Mouse (Mus musculus) stomach, postnatal 0 days (tissue): ENCODE data around the gene Psmc5. TPM values are rescaled to one million over a fixed set of nuclear protein-coding genes. Genes with fewer than 3 reads are reported as not detected.

Experiments used
- ATAC-seq: fragments of 200-750 bp; cut with Nextera tagmentation; 2 replicates; pipeline ENCODE4 v1.8.0; 2017; ENCODE audit not compliant: low FRiP score, low TSS enrichment
- DNase-seq: peaks from one replicate; pipeline ENCODE4 v3.0.0-alpha.2; 2016; ENCODE audit warnings: low spot score
- H3K27ac ChIP-seq: fragments of 300-500 bp; sonication (generic); replicated peaks from 2 replicates; pipeline ENCODE4 v1.5.1; 2014; ENCODE audit warnings: mild to moderate bottlenecking, control low read depth
- H3K27me3 ChIP-seq: fragments of 300-500 bp; sonication (generic); 2 replicates; pipeline ENCODE4 v1.6.1; 2014; ENCODE audit warnings: low read length; ENCODE audit not compliant: control insufficient read depth, insufficient read depth
- H3K36me3 ChIP-seq: fragments of 300-500 bp; sonication (generic); 2 replicates; pipeline ENCODE4 v1.6.1; 2014; ENCODE audit warnings: low read length, mixed read lengths; ENCODE audit not compliant: control insufficient read depth, insufficient read depth
- H3K4me1 ChIP-seq: fragments of 300-500 bp; sonication (generic); replicated peaks from 2 replicates; pipeline ENCODE4 v1.6.1; 2014; ENCODE audit warnings: antibody characterized with exemption; ENCODE audit not compliant: control insufficient read depth, insufficient read depth
- H3K4me2 ChIP-seq: fragments of 300-500 bp; sonication (generic); replicated peaks from 2 replicates; pipeline ENCODE4 v1.6.1; 2014; ENCODE audit warnings: low read depth, mild to moderate bottlenecking, control low read depth, moderate library complexity
- H3K4me3 ChIP-seq: fragments of 300-500 bp; sonication (generic); 2 replicates; pipeline ENCODE4 v1.5.1; 2014; ENCODE audit warnings: low read depth, low read length, control low read depth
- H3K9ac ChIP-seq: fragments of 300-500 bp; sonication (generic); 2 replicates; pipeline ENCODE4 v1.6.1; 2014; ENCODE audit warnings: mild to moderate bottlenecking, low read length, control low read depth, mixed read lengths
- H3K9me3 ChIP-seq: fragments of 300-500 bp; sonication (generic); 2 replicates; pipeline ENCODE4 v1.6.1; 2016; ENCODE audit warnings: low read length; ENCODE audit not compliant: control insufficient read depth
- CTCF ChIP-seq: IDR thresholded peaks from 2 replicates; pipeline ENCODE4 v1.5.1; 2016; ENCODE audit warnings: antibody characterized with exemption, low read depth, mild to moderate bottlenecking, moderate library complexity
- EP300 ChIP-seq: optimal IDR thresholded peaks from 2 replicates; pipeline ENCODE3; 2016; ENCODE audit warnings: antibody characterized with exemption
- WGBS: fragments of 180-500 bp; shearing (Covaris S2); extraction: QIAGEN DNeasy Blood & Tissue Kit; methylation state at CpG from one replicate; pipeline ENCODE4 v1.1.7; 2014; 5-methylcytosine and 5-hydroxymethylcytosine counted together
- polyA plus RNA-seq: library from polyadenylated mRNA; unstranded; fragments of >200 nt; fragmentation: Nextera tagmentation; extraction: Ambion mirVana; gene quantifications from 2 replicates; pipeline ENCODE4 v1.2.1, GENCODE M21; 2015

The Psmc5 gene
- polyA plus RNA-seq, 1 experiment from 2014 or later: 202 TPM

DNA sequence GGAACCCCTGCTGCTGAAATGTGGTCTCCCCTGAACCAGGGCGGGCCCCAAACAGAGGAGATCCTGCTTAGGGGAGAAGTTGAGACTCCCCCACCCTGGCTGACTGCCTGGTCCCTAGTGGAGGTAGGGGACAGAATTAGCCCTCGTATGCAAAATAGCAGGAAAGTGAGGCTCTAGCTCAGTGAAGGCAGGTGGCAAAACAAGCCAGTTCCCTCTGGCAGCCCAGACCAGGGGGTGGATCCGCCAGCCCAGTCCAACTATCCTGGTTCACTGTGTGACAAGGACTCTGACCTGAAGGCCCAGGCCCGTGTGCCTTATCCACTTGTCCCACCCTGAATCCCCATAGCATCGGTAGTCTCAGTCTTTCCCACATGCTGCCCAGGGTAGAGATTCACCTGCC is 54.2 kb downstream of the Psmc5 start:
- DNase-seq (no peak), ATAC-seq (no peak)
- Histone ChIP-seq H3K9me3 (no peaks in the 10 kb centered on the region), H3K36me3 (no peaks in the 10 kb centered on the region), H3K27me3 (no peaks in the 10 kb centered on the region), H3K4me1 (no peaks in the 10 kb centered on the region), H3K4me3 (no peak overlapping the region), H3K9ac (no peak overlapping the region), H3K27ac (no peak overlapping the region), H3K4me2 (no peak overlapping the region)
- 68% methylated on average over 5 of the region's 5 CpGs for WGBS
- no peak for TF ChIP-seq EP300
- no peak for TF ChIP-seq CTCF

Other genes starting within 250 kb of the Psmc5 start
- 0.54 and 0.55 TPM in 2 replicates for gene Kcnh6, start 248.0 kb upstream of the Psmc5 start, polyA plus RNA-seq
- 25.9 and 28.1 TPM in 2 replicates for gene Dcaf7, start 219.3 kb upstream of the Psmc5 start, polyA plus RNA-seq
- 7.6 and 8.1 TPM in 2 replicates for gene Taco1, start 190.1 kb upstream of the Psmc5 start, polyA plus RNA-seq
- gene Map3k3, start 171.5 kb upstream of the Psmc5 start, polyA plus RNA-seq: 8.7 and 10.2 TPM in 2 replicates
- gene Gm10840, start 95.3 kb upstream of the Psmc5 start, polyA plus RNA-seq: not detected in 2 replicates
- 45.3 and 48.7 TPM in 2 replicates for gene Limd2, start 95.3 kb upstream of the Psmc5 start, polyA plus RNA-seq
- 9.9 and 11.8 TPM in 2 replicates for gene Strada, start 54.0 kb upstream of the Psmc5 start, polyA plus RNA-seq
- gene Ccdc47, start 39.8 kb upstream of the Psmc5 start, polyA plus RNA-seq: 51.4 and 52.5 TPM in 2 replicates
- 27.2 TPM in 2 replicates for gene Ddx42, start 39.2 kb upstream of the Psmc5 start, polyA plus RNA-seq
- gene Ftsj3, start 75 bp upstream of the Psmc5 start, polyA plus RNA-seq: 24.4 and 24.5 TPM in 2 replicates
- 43.5 and 47.6 TPM in 2 replicates for gene Smarcd2, start 16.8 kb downstream of the Psmc5 start, polyA plus RNA-seq
- gene Tcam1, start 20.5 kb downstream of the Psmc5 start, polyA plus RNA-seq: 0.07 and 0.10 TPM in 2 replicates
- not detected in 2 replicates for gene Gh, start 45.7 kb downstream of the Psmc5 start, polyA plus RNA-seq
- gene Cd79b, start 58.6 kb downstream of the Psmc5 start, polyA plus RNA-seq: 1.9 TPM in 2 replicates
- 0.02 and 0.12 TPM in 2 replicates for gene Scn4a, start 97.1 kb downstream of the Psmc5 start, polyA plus RNA-seq
- 0.23 and 0.41 TPM in 2 replicates for gene Prr29, start 109.3 kb downstream of the Psmc5 start, polyA plus RNA-seq
- gene Icam2, start 131.9 kb downstream of the Psmc5 start, polyA plus RNA-seq: 12.7 and 13.2 TPM in 2 replicates
- 3.0 and 3.7 TPM in 2 replicates for gene Ern1, start 231.7 kb downstream of the Psmc5 start, polyA plus RNA-seq